Mouse (Mus musculus): ENCODE data around the gene 3110040N11Rik. TPM values are rescaled to one million over a fixed set of nuclear protein-coding genes. Genes with fewer than 3 reads are reported as not detected.
A peak's percentile ranks its signal among the peaks of the same experiment; 100 is the strongest.

The 3110040N11Rik gene
- polyA plus RNA-seq, 1 experiment, result 34.3 TPM

DNA sequence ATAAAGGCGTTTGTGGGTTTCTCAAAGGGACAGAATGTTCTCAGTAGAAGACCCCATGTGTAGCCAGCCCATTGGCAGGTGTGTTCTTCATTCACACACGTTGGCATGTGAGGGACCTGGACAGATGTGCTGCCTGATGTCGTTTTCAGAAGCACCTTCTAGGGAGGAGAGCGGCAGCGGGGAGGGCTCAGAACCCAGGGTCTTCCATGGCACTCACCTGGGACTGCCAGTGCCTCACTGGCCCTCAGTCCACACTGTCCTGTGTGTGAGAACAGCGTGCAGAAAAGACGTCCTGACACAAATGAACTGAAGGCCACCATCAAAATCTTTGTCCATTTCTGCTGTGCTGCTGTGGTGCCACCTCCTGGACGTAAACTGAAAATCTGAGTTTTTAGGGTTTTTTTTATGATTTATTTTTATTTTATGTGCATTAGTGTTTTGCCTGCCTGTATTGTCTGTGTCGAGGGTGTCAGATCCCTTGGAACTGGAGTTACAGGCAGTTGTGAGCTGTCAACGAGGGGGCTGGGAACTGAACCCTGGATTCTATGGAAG, 11.5 kb downstream of the 3110040N11Rik start:
- Histone ChIP-seq H3K27me3 (ENCODE audit: control insufficient read depth, insufficient read depth, insufficient read length) (no peaks in the 10 kb centered on the region), H3K79me2 (ENCODE audit: control insufficient read depth, insufficient read depth) (peaks cover 2% of the 10 kb centered on the region), H3K4me3 (ENCODE audit: insufficient read depth, poor library complexity, severe bottlenecking) (no peak overlapping the region), H3K79me3 (ENCODE audit: low read depth) (peaks cover 1% of the 10 kb centered on the region), H3K36me3 (ENCODE audit: control insufficient read depth, insufficient read depth) (peaks cover 13% of the 10 kb centered on the region), H3ac (ENCODE audit: control insufficient read depth, insufficient read length, low read depth) (no peak overlapping the region)
- TF ChIP-seq USF1 (IDR thresholded peaks at IDR 0.05; ENCODE audit: low read depth) (no peak), MYOD1 (IDR thresholded peaks at IDR 0.05; ENCODE audit: control insufficient read depth, insufficient read length, low read depth) (no peak), CEBPB (IDR thresholded peaks at IDR 0.05; ENCODE audit: low read depth) (no peak)

DNA sequence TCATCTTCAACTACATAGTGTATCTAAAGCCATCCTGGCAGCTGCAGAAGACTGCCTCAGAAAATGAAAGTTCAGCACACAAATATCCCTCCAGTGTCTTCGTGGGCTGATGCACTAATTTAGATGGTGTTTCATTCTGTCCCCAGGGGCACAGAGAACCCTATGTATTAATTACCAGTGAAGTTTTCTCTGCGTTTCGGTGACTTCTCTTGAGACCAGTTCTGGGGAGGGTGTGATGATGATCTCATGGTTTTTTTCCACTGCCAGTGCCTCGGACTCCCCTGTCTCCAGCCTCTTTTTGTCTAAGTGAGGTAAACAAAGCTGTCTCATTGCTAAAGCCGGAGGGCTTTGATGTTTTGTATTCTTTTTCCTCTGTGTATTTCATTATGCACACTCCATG, 14.0 kb downstream of the 3110040N11Rik start:
- peaks cover 22% of the 10 kb centered on the region for H3K79me2 ChIP-seq (ENCODE audit: control insufficient read depth, insufficient read depth)
- H3K4me3 ChIP-seq (ENCODE audit: insufficient read depth, poor library complexity, severe bottlenecking), result no peak overlapping the region
- H3K27me3 ChIP-seq (ENCODE audit: control insufficient read depth, insufficient read depth, insufficient read length), result no peaks in the 10 kb centered on the region
- no peak overlapping the region for H3ac ChIP-seq (ENCODE audit: control insufficient read depth, insufficient read length, low read depth)
- peaks cover 14% of the 10 kb centered on the region for H3K79me3 ChIP-seq (ENCODE audit: low read depth)
- TF ChIP-seq USF1 (IDR thresholded peaks at IDR 0.05; ENCODE audit: low read depth) (no peak), MYOG (IDR thresholded peaks at IDR 0.05; ENCODE audit: control insufficient read depth, extremely low read depth, insufficient read length) (no peak), FOSL1 (IDR thresholded peaks at IDR 0.05; ENCODE audit: insufficient read depth, low read length, poor library complexity, severe bottlenecking) (no peak), MYOD1 (IDR thresholded peaks at IDR 0.05; ENCODE audit: control insufficient read depth, insufficient read length, low read depth) (no peak), MAX (IDR thresholded peaks at IDR 0.05) (no peak), CEBPB (IDR thresholded peaks at IDR 0.05; ENCODE audit: low read depth) (no peak), CTCF (IDR thresholded peaks at IDR 0.05; ENCODE audit: control insufficient read depth, insufficient read depth, insufficient read length) (no peak)
- H3K36me3 ChIP-seq (ENCODE audit: control insufficient read depth, insufficient read depth), result peaks cover 5% of the 10 kb centered on the region

DNA sequence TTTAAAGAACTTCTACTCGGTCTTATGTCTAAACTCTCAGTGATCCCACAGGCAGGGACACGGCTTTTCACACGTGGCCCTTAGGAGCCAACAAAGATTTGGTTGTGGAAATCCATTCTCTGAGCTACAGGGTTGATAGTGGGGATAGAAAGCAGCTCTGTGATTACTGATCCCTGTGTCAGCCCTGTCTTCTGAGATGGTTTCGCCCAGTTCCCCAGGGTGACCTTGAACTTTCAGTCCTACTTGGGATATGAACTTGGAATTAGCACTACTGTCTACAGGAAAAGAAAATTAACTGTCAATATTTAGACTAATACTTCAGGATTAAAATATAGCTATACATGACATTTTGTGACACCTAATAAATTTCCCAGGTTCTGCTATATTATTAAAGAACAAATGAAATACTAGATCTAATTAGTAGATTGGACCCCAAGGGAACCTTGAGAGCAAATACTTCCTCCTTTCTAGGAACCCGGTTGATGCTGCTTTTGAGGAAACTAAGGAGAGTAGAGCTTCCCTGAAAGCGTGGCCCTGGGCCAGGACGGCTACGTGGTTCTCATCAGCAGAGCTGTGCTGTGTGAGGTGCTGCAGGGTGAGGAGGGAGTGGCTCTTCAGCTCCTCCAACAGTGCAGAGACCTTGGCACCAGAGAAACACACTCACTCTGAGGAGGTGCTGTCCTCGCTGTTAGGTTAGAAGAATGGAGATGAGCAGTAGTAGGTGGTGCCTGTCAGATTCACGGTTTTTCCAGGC, 16.3 kb downstream of the 3110040N11Rik start:
- no peak for TF ChIP-seq FOSL1 (IDR thresholded peaks at IDR 0.05; ENCODE audit: insufficient read depth, low read length, poor library complexity, severe bottlenecking)
- no peak for TF ChIP-seq MAX (IDR thresholded peaks at IDR 0.05)
- no peak for TF ChIP-seq CEBPB (IDR thresholded peaks at IDR 0.05; ENCODE audit: low read depth)
- no peak for TF ChIP-seq MYOG (IDR thresholded peaks at IDR 0.05; ENCODE audit: control insufficient read depth, extremely low read depth, insufficient read length)
- TF ChIP-seq USF1 (IDR thresholded peaks at IDR 0.05; ENCODE audit: low read depth), result no peak
- TF ChIP-seq MYOD1 (IDR thresholded peaks at IDR 0.05; ENCODE audit: control insufficient read depth, insufficient read length, low read depth), result no peak
- no peak for TF ChIP-seq CTCF (IDR thresholded peaks at IDR 0.05; ENCODE audit: control insufficient read depth, insufficient read depth, insufficient read length)
- peaks cover 4% of the 10 kb centered on the region for H3K36me3 ChIP-seq (ENCODE audit: control insufficient read depth, insufficient read depth)
- H3K79me2 ChIP-seq (ENCODE audit: control insufficient read depth, insufficient read depth), result peaks cover 22% of the 10 kb centered on the region
- peaks cover 21% of the 10 kb centered on the region for H3K79me3 ChIP-seq (ENCODE audit: low read depth)
- H3K4me3 ChIP-seq (ENCODE audit: insufficient read depth, poor library complexity, severe bottlenecking), result no peak overlapping the region
- no peak overlapping the region for H3ac ChIP-seq (ENCODE audit: control insufficient read depth, insufficient read length, low read depth)
- H3K27me3 ChIP-seq (ENCODE audit: control insufficient read depth, insufficient read depth, insufficient read length), result no peaks in the 10 kb centered on the region

DNA sequence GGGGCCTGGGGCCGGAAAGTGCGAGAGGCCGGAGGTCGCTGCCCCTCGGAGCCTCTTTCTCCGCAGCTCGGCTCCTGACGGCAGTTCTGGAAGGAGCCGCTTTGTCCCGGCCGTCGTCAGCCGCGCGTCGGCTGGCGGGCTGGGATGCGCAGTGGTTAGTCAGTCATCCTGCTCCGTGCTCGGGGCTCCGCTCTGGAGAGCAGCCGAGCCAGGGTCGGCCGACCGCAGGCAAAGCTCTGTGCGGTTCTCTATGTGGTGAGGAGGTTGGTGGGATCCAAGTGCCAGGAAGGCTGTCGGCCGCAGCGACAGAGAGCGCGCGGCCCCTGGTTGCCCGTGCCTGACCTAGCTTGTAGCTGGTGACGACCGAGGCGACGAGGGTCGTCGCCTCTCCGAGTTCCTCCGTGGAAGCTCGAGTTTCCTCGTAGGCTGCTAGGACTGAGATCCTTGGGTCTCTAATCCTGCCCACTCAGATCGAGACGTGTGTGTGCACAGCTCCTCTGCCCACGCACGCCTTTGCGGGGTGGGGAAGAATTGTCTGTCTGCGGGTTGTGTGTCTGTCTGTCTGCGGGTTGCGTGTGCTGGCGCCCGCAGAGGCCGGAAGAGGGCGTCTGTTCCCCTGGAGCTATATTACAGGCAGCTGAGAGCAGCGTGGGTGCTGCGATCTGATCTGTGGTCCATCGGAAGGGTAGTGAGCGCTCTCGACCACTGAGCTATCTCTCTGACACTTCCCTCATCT, 26.0 kb downstream of the 3110040N11Rik start:
- Histone ChIP-seq H3K27me3 (ENCODE audit: control insufficient read depth, insufficient read depth, insufficient read length) (no peaks in the 10 kb centered on the region), H3K36me3 (ENCODE audit: control insufficient read depth, insufficient read depth) (no peaks in the 10 kb centered on the region), H3K79me2 (ENCODE audit: control insufficient read depth, insufficient read depth) (peaks cover 46% of the 10 kb centered on the region), H3K4me3 (ENCODE audit: insufficient read depth, poor library complexity, severe bottlenecking) (peak overlapping the region; percentile 84), H3ac (ENCODE audit: control insufficient read depth, insufficient read length, low read depth) (peak overlapping the region; percentile 87), H3K79me3 (ENCODE audit: low read depth) (peaks cover 38% of the 10 kb centered on the region)
- TF ChIP-seq MYOD1 (IDR thresholded peaks at IDR 0.05; ENCODE audit: control insufficient read depth, insufficient read length, low read depth), result no peak
- peak; percentile 37 for TF ChIP-seq CTCF (IDR thresholded peaks at IDR 0.05; ENCODE audit: control insufficient read depth, insufficient read depth, insufficient read length)

DNA sequence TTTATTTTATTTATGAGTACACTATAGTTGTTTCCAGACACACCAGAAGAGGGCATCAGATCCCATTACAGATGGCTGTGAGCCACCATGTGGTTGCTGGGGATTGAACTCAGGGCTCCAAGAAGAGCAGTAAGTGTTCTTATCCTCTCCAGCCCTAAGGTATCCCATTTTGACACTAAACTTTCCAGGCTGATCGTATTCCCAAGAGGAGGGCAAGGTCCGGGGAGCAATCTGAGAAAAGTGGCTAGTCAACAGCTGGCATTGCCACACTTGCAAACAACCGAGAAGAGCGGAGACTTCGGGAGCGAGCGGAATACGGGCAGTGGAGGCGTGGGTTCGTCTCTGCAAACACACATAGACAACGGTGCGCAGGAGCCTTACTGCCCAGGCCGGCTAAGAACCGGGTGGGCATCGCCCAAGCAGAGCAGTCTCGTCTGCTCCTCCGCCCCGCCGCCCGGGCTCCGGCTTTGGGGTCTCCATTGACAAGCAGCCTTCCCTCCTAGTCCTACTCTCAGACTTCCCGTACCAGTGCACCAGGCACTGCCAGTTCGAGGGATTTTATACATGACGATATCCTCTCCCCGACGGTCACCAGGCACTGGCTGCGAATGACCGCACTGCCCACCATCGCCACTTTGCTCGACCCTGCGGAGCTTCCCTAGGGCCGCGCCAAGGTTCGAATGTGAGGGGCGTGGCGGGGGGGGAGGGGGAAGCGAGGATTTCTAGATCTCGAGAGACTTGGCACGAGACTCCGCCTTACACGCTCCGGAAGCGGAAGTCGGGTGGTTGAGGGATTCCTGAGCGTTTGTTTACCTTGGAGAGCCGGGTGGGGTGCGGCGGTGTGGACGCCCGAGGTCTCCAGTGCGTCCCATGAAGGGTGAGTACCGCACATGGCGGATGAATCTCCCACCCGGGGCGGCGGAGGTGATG, 26.8 kb downstream of the 3110040N11Rik start, which contains the start of gene Ramac:
Ramac (plus strand) TSS at position 746 of the 930 bp plus-strand sequence.
- no peak for TF ChIP-seq MAX (IDR thresholded peaks at IDR 0.05)
- Histone ChIP-seq H3ac (ENCODE audit: control insufficient read depth, insufficient read length, low read depth) (peak within 1 kb of the TSS; percentile 87), H3K4me3 (ENCODE audit: insufficient read depth, poor library complexity, severe bottlenecking) (peak within 1 kb of the TSS; percentile 84)

More for the DNA sequence above, 26.8 kb downstream of the 3110040N11Rik start, which contains the start of gene Ramac:
- no peaks in the 10 kb centered on the region for H3K27me3 ChIP-seq (ENCODE audit: control insufficient read depth, insufficient read depth, insufficient read length)
- peaks cover 38% of the 10 kb centered on the region for H3K79me3 ChIP-seq (ENCODE audit: low read depth)
- no peaks in the 10 kb centered on the region for H3K36me3 ChIP-seq (ENCODE audit: control insufficient read depth, insufficient read depth)
- peaks cover 46% of the 10 kb centered on the region for H3K79me2 ChIP-seq (ENCODE audit: control insufficient read depth, insufficient read depth)
